Mouse (Mus musculus) heart, adult 11 months (tissue): ENCODE results near the gene Rpusd1.
"Not testable (repeated sequence)": the region's sequence is repeated elsewhere in the genome, so short reads cannot be mapped to it uniquely, and the experiment has no call there.

Experiments
- DNase-seq: peaks from one replicate; pipeline ENCODE4 v3.0.0; 2022

The Rpusd1 gene

DNA sequence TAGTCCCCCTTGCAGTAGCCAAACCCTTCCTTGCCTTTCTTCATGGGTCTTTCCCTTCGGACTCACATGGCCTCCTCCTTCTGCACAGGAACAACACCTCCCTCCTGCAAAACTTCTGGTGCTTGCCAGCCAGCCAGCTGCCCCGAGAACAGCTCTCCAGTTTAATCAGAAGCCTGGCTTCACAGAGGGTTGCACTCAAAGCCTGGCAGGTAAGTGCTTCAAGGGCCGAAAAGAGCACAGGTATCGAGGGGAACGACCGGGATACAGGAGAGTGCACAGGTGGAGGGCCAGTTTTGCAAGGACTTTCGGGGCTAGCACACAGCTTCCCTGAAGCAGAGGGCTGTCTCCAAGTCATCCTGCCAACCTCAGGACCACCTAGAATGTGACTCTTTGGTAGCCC is 11.4 kb downstream of the Rpusd1 start:
- DNase-seq, result no peak

- DNase-seq, result not testable (repeated sequence)
Observed at GRCm38 (mm10) chr17:25741471-25741870, 14.0 kb downstream of the Rpusd1 start.

- no peak for DNase-seq
Observed at GRCm38 (mm10) chr17:25743831-25744230, 16.4 kb downstream of the Rpusd1 start.

GRCm38 (mm10) chr17:25744311-25744710 is 16.8 kb downstream of the Rpusd1 start:
- no peak for DNase-seq

GRCm38 (mm10) chr17:25748238-25748637 is 20.8 kb downstream of the Rpusd1 start:
- no peak for DNase-seq

GRCm38 (mm10) chr17:25749314-25749713 is 21.8 kb downstream of the Rpusd1 start:
- DNase-seq, result no peak

DNA sequence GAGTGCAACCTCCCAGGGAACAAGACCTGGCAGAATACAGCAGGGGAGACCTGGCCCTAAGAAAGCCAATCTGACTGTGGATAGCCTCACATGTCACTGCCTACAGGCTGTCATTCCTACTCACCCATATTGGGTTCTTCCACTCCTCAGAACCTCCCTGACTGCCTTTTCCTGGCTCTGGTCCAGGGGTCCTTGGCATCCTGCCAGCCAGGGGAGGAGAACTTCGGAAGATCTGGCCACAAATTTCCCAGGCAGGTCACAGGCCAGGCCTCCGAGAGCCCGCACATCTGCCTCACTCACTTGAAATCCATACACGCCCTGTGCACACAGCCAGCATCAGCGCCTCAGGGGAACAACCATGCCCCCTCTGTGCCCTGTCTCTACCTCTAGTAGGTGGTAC is 24.0 kb downstream of the Rpusd1 start:
- DNase-seq, result no peak

DNA sequence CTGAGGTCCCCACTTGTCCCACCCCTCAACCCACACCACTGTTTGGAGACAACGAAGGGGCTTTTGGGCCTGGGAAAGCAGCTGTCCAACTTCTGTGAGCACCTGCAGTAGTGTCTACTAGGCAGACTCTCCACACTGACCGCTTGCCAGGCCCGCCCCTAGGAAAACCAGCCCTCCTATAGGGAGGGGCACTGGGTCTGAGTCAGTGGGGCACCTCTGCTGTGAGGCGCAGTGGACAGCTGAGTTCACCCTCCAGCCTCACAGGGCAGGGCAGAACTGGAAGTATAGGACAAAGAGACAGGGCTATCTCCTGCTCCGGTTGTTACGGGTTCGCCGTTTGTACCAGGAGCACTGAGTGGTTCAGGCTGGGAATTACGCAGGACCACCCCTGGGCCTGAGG is 26.8 kb downstream of the Rpusd1 start, which contains the start of gene Msln:
Gene Msln (minus strand): TSS at position 138 of the 400 bp plus-strand sequence.
- DNase-seq, result no peak

- no peak for DNase-seq
Observed at GRCm38 (mm10) chr17:25755086-25755485, 27.6 kb downstream of the Rpusd1 start.

DNA sequence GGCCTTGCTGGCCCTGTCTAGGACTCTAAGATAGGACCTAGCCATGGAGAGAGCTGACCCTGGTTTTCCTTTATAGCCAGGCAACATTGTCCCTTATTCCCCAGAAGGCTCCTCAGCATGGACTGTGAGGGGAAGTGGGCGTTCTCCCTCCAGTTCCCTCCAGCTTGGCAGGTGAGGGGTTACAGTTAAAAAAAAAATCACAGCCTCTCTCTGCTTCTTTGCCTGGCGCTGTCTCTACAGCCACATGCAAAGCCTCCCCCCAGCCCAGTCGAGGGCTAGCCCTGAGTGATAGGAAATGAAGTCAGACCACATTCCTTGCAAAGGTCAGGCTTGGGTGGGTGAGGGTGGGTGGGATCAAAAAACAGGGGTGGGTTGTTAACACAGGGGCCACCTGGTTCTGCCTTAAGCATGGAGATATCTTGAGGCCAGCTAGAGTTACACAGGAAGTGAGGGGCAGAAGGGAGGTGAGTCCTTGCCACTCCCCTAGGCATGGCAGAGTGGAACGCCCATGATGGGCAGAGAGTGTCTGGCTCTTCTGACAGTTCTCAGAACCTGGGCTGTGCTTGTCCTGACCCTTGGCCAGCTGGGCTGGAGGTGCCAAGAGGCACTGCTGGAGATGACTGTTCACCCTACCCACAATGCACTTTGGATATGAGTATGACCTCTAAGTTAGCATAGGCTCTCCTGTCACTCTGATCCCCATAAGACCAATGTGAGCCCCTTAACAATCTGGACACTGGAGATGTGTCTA is 28.3 kb downstream of the Rpusd1 start:
- no peak for DNase-seq

DNA sequence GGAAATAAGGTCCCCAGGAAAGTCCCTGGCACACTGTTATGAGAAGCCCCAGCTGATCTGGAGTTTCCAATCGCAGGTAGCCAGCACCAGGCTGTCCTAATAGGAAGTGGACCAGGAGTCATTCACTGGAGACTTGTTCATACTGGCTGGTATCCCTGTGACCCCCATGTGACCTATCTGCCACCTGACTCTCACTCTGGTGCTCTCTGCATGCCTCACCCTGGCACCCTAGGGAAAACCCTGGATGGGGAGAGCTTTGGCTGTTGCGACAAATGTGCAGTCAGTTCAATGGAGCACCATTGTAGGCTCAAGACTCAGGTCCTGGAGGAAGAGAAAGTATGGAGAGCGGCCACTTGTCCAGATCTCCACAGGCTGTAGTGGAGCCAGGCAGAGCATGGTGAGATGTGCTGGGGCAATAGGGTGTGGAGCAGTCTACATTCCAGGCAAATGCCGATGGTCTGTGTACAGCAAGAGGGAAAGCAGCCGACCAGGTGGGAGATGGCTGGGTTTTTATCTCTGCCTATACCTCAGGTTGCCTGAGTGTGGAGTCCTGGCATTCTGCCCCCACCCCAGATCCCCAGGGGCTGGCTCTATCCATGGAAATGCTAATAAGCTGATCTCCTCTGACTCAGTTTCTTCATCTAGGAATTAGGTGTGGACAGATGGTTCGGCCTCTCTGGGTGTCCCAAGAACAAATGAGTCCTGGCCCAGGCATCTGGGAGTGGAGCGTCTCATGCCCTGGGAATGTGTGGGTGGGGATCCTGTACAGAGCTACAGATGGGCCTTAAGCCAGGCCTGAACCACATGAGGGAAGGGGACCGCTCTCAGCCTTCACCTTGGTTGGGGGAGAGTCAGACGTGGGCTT is 29.1 kb downstream of the Rpusd1 start:
- DNase-seq, result peak; percentile 94

- DNase-seq, result no peak
Observed at GRCm38 (mm10) chr17:25757691-25758090, 30.2 kb downstream of the Rpusd1 start.

DNA sequence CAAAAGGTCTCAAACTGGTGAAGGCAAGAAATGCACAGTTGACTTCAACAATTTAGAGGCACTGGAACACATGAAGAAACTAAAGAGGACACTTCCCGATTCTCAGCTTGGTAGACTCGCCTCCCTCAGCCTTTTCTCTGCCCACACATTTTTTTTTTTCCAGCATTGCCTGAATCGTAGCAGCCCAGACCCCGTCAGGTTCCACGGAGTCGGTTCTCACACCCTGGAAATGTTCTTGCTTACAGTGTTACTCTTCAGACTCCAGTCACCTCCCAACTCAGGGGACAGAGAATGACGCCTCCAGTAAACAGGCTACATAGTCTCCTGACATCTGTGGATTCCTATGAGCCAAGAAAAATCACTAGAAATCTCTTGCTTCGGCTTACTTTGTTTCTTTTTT is 32.7 kb downstream of the Rpusd1 start:
- DNase-seq, result no peak

- DNase-seq, result peak; percentile 92
Observed at GRCm38 (mm10) chr17:25761561-25761970, 34.1 kb downstream of the Rpusd1 start.

DNA sequence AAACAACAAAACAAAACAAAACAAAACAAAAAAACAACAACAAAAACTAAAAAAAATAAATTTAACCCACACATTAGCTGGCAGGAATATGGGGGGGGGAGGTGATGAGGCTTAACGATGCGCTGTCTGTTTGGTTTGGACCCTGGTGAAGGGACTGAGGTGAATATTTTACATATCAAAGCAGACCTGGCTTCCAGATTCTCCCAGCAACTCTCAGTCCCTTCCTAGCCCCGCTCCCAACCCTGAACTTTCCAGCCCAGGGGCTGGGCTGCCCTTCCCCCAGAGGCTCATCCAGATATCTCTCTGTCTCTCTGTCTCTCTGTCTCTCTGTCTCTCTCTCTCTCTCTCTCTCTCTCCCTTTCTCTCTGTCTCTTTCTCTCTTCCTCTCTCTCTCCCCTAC is 35.1 kb downstream of the Rpusd1 start:
- DNase-seq, result no peak

DNA sequence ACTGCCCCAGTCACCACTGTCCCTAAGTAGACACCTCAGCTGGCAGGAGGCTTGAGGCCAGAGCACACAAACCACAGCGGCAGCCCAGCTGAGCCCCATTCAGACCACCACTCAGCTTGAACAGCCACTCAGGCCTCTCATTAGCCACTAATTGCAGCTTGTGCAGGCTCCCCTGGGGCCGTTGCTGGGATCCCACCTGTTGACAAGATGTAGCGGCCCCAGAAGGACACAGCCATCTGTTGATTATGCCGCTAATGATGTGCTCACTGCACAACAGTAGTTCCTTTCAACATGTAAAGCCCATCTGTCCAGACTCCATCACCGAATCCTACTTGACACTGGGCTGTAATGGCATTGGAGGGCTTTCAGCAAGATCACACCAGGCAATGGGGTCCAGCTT is 38.4 kb downstream of the Rpusd1 start:
- DNase-seq, result no peak

- DNase-seq, result no peak
Observed at GRCm38 (mm10) chr17:25769331-25769730, 41.9 kb downstream of the Rpusd1 start.

DNA sequence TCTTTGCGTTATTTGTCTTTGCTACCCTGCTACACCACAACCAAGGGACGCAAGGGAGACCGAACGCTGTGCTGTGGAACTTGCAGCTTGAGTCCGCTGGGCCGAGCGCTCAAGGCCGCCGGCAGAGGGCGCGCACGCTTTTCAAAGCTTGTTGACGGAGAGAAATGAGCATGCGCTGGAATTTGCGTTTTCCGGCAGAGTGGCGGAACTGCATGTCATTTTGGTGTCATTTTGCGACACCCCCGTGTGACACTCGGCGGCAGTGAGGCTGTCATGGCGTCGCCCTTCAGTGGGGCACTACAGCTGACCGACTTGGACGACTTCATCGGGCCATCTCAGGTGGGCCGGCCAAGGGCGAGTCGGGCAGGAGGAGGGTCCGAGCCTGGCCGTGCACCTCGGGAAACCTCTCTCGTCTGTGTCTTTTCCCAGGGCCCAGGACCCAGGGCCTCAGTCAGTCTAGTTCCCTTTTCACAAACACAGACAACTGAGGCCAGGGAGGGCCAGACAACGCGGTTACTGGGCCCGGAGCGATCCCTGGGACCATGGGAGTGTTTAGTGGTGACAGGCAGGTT is 46.2 kb downstream of the Rpusd1 start, which contains the start of gene Narfl:
Gene Narfl (plus strand): TSS at position 228 of the 572 bp plus-strand sequence.
- DNase-seq, result peak; percentile 99

DNA sequence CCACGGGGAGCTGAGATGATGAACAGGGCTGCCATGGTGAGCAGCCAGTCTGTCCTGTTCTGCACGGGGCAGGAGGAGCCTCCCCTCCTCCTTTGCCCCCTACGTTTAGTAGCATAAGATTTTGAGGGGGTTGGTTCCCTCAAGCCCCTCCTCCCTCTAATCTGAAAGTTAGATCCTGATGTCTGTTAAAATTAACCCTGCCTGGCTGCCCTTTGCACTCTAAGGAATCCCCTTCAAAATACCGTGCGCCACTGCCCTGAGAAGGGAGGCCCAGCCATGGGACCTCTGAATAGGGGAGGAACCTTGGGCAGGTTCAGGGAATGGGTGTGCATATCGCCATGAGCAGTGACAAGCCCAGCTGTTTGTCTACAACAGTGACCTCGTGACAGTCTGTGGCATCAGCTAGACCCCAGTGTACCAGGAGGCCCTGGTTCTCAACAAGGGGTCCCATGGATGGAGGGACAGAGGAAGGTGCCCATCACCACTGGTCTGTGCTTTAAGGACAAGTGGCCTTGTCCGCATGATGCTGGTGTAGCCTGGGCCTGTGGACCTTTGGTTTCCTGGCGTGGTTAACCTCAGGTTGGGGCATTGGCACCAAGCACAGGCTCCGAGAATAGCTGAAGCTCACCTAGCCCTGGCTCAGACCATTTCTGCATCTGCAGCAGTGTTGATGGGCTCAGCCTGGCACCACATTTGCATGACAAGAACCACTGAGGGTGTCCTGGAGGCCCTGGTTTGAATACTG is 48.0 kb downstream of the Rpusd1 start:
- DNase-seq, result peak; percentile 86

- DNase-seq, result peak; percentile 90
Observed at GRCm38 (mm10) chr17:25777948-25778347, 50.5 kb downstream of the Rpusd1 start.
